Mouse (Mus musculus) adipocyte (in vitro differentiated cells): ENCODE data around the gene Atp6v1g1.

Experiments used
- DNase-seq: peaks from one replicate; pipeline ENCODE4 v3.0.0-alpha.2; 2016; ENCODE audit warnings: low spot score

Gene Atp6v1g1

DNA sequence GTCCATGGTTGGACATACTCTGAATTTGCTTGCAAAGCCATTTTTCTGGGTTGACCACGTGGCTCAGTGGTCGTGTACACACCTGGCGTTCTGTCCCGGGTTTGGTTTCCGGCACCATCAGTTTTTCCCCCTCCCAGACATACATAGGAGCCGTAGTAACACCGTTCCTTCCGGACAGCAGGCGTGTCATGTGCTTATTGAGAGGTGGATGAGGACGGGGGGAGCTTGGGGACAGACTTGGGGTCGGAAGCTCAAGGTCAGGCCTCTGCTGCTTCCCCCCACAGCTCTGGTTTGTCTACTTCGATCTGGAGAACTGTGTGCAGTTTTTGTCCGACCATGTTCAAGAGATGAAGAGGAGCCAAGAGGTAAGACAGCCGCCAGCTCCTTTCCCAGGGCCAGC lies 35.1 kb downstream of the Atp6v1g1 start:
- no peak for DNase-seq

DNA sequence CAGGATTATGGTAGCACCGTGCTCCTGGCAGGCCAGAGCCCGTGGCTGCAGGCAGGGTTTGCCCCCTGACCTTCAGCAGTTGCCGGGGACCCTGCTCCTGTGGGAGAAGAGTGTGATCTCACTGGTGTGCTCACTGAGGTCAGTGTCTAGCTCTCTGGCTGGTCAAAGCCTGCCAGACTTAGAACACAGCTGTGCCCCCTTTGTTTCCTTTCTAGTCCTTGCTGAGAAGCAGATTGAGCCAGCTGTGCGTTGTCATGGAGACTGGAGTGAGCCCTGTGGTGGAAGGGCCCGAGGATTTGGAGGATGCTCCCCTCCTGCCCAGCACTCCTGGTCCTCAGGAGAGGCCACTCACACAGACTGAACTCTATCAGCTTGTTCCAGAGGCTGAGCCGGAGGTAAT lies 35.5 kb downstream of the Atp6v1g1 start:
- DNase-seq = no peak

DNA sequence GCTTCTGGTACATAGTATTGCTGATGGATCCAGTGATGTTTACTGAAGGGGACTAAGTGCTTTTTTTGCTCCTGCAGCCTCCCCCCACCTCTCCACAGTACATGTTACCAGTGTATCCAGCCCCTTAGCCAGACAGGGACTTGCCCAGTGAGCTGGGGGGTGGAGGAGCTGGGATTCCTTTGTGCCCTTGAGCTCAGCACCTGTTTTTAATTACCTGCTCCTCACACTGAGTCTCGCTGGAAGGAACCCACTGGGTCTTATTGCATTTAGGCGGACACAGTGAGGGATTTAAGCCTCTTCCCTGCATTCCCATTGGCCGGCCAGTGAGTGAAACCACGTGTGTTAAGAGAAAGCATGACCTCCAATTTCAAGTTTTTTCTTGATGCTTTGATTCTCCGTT lies 38.0 kb downstream of the Atp6v1g1 start:
- DNase-seq = no peak

DNA sequence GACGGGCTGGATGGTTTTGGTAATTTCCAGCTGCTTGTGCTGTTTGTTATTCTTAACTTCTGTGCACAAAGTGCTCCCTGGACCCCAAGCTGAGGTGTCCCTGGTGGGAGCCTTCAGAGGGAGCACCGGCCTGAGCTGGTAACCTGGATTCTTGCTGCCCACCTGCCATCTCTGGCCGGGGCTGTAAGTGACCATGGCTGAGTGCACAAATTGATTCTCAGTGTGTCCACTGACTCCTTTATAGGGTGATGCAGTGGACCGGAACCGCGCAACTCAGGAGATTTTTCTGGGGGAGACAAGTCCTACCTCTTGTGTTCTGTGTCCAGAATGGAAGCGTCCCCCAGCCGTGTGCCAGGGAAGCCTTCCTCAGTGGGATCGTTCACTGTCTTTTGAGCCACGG lies 40.6 kb downstream of the Atp6v1g1 start:
- no peak for DNase-seq

DNA sequence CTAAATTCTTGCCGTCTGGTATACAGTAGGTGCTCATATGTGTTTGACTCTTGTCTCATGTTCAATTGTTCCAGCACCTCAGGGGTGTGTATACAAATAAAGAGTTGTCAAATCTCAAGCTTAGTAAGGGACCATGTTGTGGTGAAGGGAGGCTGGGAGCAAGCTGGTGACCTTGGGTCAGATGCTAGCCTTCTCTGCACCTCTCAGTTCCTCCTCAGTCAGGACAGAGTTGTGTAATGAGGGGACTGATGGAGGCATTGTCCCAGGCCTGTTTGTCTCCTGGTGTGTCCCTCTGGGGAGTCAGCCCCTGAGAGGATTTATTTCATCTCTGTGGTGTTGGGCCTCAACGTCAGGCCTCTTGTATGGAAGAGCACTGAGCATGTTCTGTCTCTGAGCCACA lies 41.7 kb downstream of the Atp6v1g1 start:
- no peak for DNase-seq

DNA sequence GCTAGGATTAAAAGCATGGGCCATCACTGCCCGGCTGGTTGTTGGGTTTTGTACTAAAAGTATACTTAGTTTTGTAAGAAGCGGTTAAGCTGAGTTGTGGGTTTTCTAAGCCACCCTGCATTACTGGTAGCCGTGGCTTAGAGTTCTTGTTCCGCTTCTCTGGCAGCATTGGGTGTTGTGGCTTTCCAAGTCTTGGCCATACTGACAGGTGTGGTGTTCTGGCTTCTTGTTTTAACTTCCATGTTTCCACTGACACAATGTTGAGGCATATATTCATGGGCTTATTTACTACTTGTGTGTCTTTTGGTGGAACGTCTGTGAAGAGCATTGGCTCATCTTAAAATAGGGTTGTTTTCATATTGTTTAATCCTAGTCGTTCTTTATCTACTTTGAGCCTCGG lies 45.4 kb downstream of the Atp6v1g1 start:
- DNase-seq = no peak

DNA sequence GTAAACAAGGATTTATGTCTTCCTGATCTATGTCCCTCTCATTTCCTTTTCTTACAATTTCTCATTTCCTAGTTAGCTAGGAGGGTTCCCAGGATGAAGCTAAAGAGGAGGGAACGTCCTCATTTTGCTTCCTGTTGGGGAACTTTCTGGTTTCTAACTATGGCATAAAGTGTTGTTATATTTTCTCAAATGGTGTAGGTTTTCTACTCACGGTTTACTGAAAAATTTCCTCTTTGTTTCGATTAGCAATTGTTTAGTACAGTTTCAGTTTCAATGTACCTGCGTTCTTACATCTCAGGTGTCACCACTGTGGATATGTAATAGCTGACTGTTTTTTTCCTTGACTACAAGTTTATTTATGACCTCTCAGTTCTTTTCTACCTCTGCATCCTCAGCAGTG lies 46.0 kb downstream of the Atp6v1g1 start:
- DNase-seq = no peak

DNA sequence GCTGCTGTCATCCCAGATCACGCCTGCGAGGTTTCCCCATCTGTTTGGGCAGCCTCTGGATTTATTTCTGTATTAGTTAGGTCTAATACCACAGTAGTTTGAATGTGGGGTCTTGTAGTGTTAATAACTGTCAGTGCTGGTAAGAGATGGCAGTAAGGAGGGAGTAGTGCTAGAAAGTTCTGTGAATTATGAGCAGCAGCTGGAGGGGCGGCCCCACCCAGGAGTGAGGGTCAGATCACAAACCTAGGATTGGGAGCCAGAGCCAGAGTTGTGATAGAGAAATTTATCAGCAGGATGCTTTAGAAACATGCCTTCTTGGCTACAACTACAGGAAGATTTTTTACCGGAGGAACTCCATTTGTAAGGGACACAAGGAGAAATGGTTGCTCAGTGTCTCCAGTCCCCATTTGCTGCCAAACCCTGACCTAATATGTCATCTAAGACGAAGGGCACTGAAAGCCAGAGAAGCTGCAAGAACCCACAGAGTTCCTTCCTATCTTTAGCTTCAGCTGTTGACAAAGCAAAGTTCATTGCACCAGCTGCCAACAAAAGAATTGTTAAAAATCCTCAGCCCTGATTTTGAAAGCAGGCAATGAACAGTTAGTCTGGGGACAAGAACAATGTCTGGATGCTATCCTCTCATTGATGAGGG lies 50.0 kb downstream of the Atp6v1g1 start:
- DNase-seq = peak; percentile 91

DNA sequence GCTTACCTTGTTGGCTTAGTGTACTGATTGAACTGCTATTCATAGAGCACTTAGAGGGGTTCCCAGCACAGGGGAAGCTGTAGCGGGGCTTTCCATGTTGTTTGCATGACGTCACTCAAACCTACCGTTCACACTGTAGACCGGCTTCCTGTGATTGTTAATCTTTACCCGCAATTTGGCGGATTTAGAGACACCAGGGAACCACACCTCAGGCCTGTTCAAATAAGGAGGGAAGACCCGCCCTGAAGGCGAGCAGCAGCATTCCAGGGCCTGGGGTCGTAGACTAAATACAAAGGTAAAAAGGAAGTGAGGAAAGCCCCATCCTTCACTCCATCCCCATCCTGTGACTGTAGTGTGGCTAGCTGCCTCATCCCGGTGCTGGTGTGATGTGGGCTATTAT lies 50.7 kb downstream of the Atp6v1g1 start:
- DNase-seq = no peak

DNA sequence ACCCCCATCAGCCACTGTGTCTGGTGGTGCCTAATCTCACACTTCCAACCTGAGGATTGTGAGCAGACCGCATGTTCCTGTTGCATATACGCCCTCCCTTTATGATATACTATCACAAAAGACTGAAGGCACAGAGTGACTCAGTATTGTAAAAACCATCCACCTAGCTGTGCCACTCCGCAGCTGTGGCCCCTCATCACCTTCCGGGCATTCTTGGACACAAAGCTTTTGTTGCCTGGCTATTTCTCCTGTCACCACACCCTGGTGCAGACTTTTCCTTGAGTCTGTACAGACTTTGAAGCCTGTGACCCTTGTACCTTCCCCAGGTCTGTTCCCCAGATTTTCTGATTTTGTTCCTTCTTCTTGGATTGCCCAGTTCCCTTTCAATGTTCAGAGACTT lies 51.4 kb downstream of the Atp6v1g1 start:
- DNase-seq = no peak
